Mouse (Mus musculus) limb, embryonic 11.5 days (tissue): ENCODE data around the gene Zdhhc8. TPM values are rescaled to one million over a fixed set of nuclear protein-coding genes. Genes with fewer than 3 reads are reported as not detected.

Experiments used
- ATAC-seq: fragments of 200-750 bp; cut with Nextera tagmentation; 2 replicates; pipeline ENCODE4 v1.8.0; 2017; ENCODE audit warnings: low read depth; ENCODE audit not compliant: insufficient number of reproducible peaks, low FRiP score, low TSS enrichment
- DNase-seq: peaks from one replicate; pipeline ENCODE4 v3.0.0-alpha.2; 2015; ENCODE audit warnings: low spot score
- H3K27ac ChIP-seq: fragments of 300-500 bp; sonication (generic); replicated peaks from 2 replicates; pipeline ENCODE4 v1.5.1; 2014; ENCODE audit warnings: low read depth, mild to moderate bottlenecking, low read length
- H3K27me3 ChIP-seq: fragments of 300-500 bp; sonication (generic); 2 replicates; pipeline ENCODE4 v1.6.1; 2014; ENCODE audit warnings: mild to moderate bottlenecking, low read length, mixed read lengths; ENCODE audit not compliant: control insufficient read depth, insufficient read depth
- H3K36me3 ChIP-seq: fragments of 300-500 bp; sonication (generic); 2 replicates; pipeline ENCODE4 v1.6.1; 2014; ENCODE audit warnings: mild to moderate bottlenecking, low read length, moderate library complexity, mixed read lengths; ENCODE audit not compliant: control insufficient read depth, insufficient read depth
- H3K4me1 ChIP-seq: fragments of 300-500 bp; sonication (generic); 2 replicates; pipeline ENCODE4 v1.6.1; 2014; ENCODE audit warnings: low read length, mixed read lengths; ENCODE audit not compliant: control insufficient read depth, insufficient read depth
- H3K4me2 ChIP-seq: fragments of 300-500 bp; sonication (generic); 2 replicates; pipeline ENCODE4 v1.6.1; 2014; ENCODE audit warnings: low read depth, mild to moderate bottlenecking, moderate library complexity; ENCODE audit not compliant: severe bottlenecking
- H3K4me3 ChIP-seq: fragments of 300-500 bp; sonication (generic); 2 replicates; pipeline ENCODE4 v1.5.1; 2014; ENCODE audit warnings: low read depth, low read length
- H3K9ac ChIP-seq: fragments of 300-500 bp; sonication (generic); 2 replicates; pipeline ENCODE4 v1.6.1; 2014; ENCODE audit warnings: mild to moderate bottlenecking, low read length
- H3K9me3 ChIP-seq: fragments of 300-500 bp; sonication (generic); 2 replicates; pipeline ENCODE4 v1.6.1; 2016; ENCODE audit warnings: low read length; ENCODE audit not compliant: control insufficient read depth
- WGBS: fragments of 180-500 bp; shearing (Covaris S2); extraction: QIAGEN DNeasy Blood & Tissue Kit; methylation state at CpG from one replicate; pipeline ENCODE4 v1.1.7; 2014; 5-methylcytosine and 5-hydroxymethylcytosine counted together
- polyA plus RNA-seq: library from polyadenylated mRNA; unstranded; fragments of >200 nt; fragmentation: Nextera tagmentation; extraction: Ambion mirVana; gene quantifications from 2 replicates; pipeline ENCODE4 v1.2.1, GENCODE M21; 2014

The Zdhhc8 gene
- 14.5 and 14.6 TPM in 2 replicates for polyA plus RNA-seq

GRCm38 (mm10) chr16:18234671-18235388 is at the start of gene Zdhhc8:
TSS of gene Zdhhc8 (minus strand) at chr16:18235136.
- Histone ChIP-seq H3K4me1 (peaks cover 18% of the 10 kb centered on the region), H3K4me3 (peak within 1 kb of the TSS; percentile 81), H3K27me3 (no peaks in the 10 kb centered on the region), H3K4me2 (peak within 1 kb of the TSS; percentile 86), H3K27ac (peak within 1 kb of the TSS; percentile 76), H3K9me3 (no peaks in the 10 kb centered on the region), H3K36me3 (peaks cover 13% of the 10 kb centered on the region; the same call in 1 of the 2 replicates), H3K9ac (peak within 1 kb of the TSS; percentile 83)
- peak; percentile 63 for ATAC-seq
- WGBS: under 1% methylated on average over 66 of the region's 79 CpGs
- DNase-seq: peak; percentile 79

GRCm38 (mm10) chr16:18275166-18275565 is 40.2 kb upstream of the Zdhhc8 start:
- H3K4me3 ChIP-seq: no peak overlapping the region
- H3K27ac ChIP-seq: no peak overlapping the region
- WGBS: 91% methylated on average over 2 of the region's 2 CpGs
- no peak overlapping the region for H3K4me2 ChIP-seq
- no peak for ATAC-seq
- H3K4me1 ChIP-seq: no peaks in the 10 kb centered on the region
- H3K9me3 ChIP-seq: no peaks in the 10 kb centered on the region
- peaks cover 41% of the 10 kb centered on the region for H3K36me3 ChIP-seq
- H3K27me3 ChIP-seq: no peaks in the 10 kb centered on the region
- no peak overlapping the region for H3K9ac ChIP-seq
- DNase-seq: no peak

GRCm38 (mm10) chr16:18268182-18268581 is 33.2 kb upstream of the Zdhhc8 start:
- ATAC-seq (no peak), DNase-seq (no peak)
- no peaks in the 10 kb centered on the region for H3K4me1 ChIP-seq
- no peak overlapping the region for H3K9ac ChIP-seq
- H3K4me3 ChIP-seq: no peak overlapping the region
- 94% methylated on average over 5 of the region's 5 CpGs for WGBS
- no peak overlapping the region for H3K4me2 ChIP-seq
- peaks cover 41% of the 10 kb centered on the region for H3K36me3 ChIP-seq
- H3K27me3 ChIP-seq: no peaks in the 10 kb centered on the region
- H3K9me3 ChIP-seq: no peaks in the 10 kb centered on the region
- H3K27ac ChIP-seq: no peak overlapping the region

- H3K4me1 ChIP-seq: no peaks in the 10 kb centered on the region
- no peak overlapping the region for H3K4me2 ChIP-seq
- no peak overlapping the region for H3K4me3 ChIP-seq
- ATAC-seq (no peak), DNase-seq (no peak)
- WGBS: 73% methylated on average over 2 of the region's 2 CpGs
- no peak overlapping the region for H3K9ac ChIP-seq
- peaks cover 42% of the 10 kb centered on the region for H3K36me3 ChIP-seq
- H3K27ac ChIP-seq: no peak overlapping the region
- no peaks in the 10 kb centered on the region for H3K9me3 ChIP-seq
- no peaks in the 10 kb centered on the region for H3K27me3 ChIP-seq
These were observed 30.1 kb upstream of the Zdhhc8 start for GRCm38 (mm10) chr16:18265024-18265423.

GRCm38 (mm10) chr16:18258221-18258620 is 23.3 kb upstream of the Zdhhc8 start, which contains the start of gene Gm49776:
TSS of gene Gm49776 (minus strand) at chr16:18258321.
- no peak within 1 kb of the TSS for H3K27ac ChIP-seq
- no peak within 1 kb of the TSS for H3K4me2 ChIP-seq
- H3K9ac ChIP-seq: no peak within 1 kb of the TSS
- WGBS: 87% methylated on average over 2 of the region's 2 CpGs
- ATAC-seq (no peak), DNase-seq (no peak)
- H3K9me3 ChIP-seq: no peaks in the 10 kb centered on the region
- H3K4me3 ChIP-seq: no peak within 1 kb of the TSS
- H3K4me1 ChIP-seq: no peaks in the 10 kb centered on the region
- peaks cover 50% of the 10 kb centered on the region for H3K36me3 ChIP-seq
- H3K27me3 ChIP-seq: no peaks in the 10 kb centered on the region

- H3K4me1 ChIP-seq: peaks cover 17% of the 10 kb centered on the region
- H3K36me3 ChIP-seq: peaks cover 51% of the 10 kb centered on the region
- WGBS: 81% methylated on average over 1 of the region's 1 CpGs
- H3K4me2 ChIP-seq: no peak overlapping the region
- H3K4me3 ChIP-seq: no peak overlapping the region
- no peak for ATAC-seq
- no peak overlapping the region for H3K9ac ChIP-seq
- no peak overlapping the region for H3K27ac ChIP-seq
- H3K9me3 ChIP-seq: no peaks in the 10 kb centered on the region
- DNase-seq: no peak
- no peaks in the 10 kb centered on the region for H3K27me3 ChIP-seq
These were observed 18.9 kb upstream of the Zdhhc8 start for GRCm38 (mm10) chr16:18253866-18254265.

- H3K4me3 ChIP-seq: no peak overlapping the region
- ATAC-seq (no peak), DNase-seq (no peak)
- no peaks in the 10 kb centered on the region for H3K9me3 ChIP-seq
- no peak overlapping the region for H3K9ac ChIP-seq
- peaks cover 47% of the 10 kb centered on the region for H3K36me3 ChIP-seq
- H3K27ac ChIP-seq: no peak overlapping the region
- H3K27me3 ChIP-seq: no peaks in the 10 kb centered on the region
- no peak overlapping the region for H3K4me2 ChIP-seq
- 85% methylated on average over 6 of the region's 6 CpGs for WGBS
- peaks cover 17% of the 10 kb centered on the region for H3K4me1 ChIP-seq
These were observed 17.8 kb upstream of the Zdhhc8 start for GRCm38 (mm10) chr16:18252736-18253135.

- Histone ChIP-seq H3K4me2 (peak overlapping the region; percentile 85), H3K9ac (no peak overlapping the region; the same call in 1 of the 2 replicates), H3K36me3 (peaks cover 38% of the 10 kb centered on the region), H3K4me3 (no peak overlapping the region), H3K27ac (no peak overlapping the region), H3K9me3 (no peaks in the 10 kb centered on the region), H3K27me3 (no peaks in the 10 kb centered on the region), H3K4me1 (peaks cover 25% of the 10 kb centered on the region)
- WGBS: 80% methylated on average over 10 of the region's 10 CpGs
- DNase-seq (no peak), ATAC-seq (no peak)
These were observed 16.2 kb upstream of the Zdhhc8 start for GRCm38 (mm10) chr16:18250828-18251790.
